Mouse (Mus musculus) macrophage (primary cell): ENCODE results near the gene Snrpb. TPM values are rescaled to one million over a fixed set of nuclear protein-coding genes. Genes with fewer than 3 reads are reported as not detected.
A peak's percentile ranks its signal among the peaks of the same experiment; 100 is the strongest.

Source experiments
- H3K27ac ChIP-seq: fragments of 350-480 bp; formaldehyde crosslinking; 2 replicates; pipeline ENCODE4 v1.9.0; 2021
- H3K36me3 ChIP-seq: fragments of 350-480 bp; formaldehyde crosslinking; 2 replicates; pipeline ENCODE4 v1.9.0; 2021; ENCODE audit errors: inconsistent target
- H3K4me3 ChIP-seq: fragments of 350-480 bp; formaldehyde crosslinking; 2 replicates; pipeline ENCODE4 v1.9.0; 2021; ENCODE audit errors: inconsistent target
- H3K79me2 ChIP-seq: fragments of 350-480 bp; formaldehyde crosslinking; 2 replicates; pipeline ENCODE4 v1.9.0; 2021; ENCODE audit errors: inconsistent target
- WGBS: methylation state at CpG from one replicate; pipeline ENCODE4 v1.1.7; 2026; ENCODE audit warnings: inconsistent platforms; ENCODE audit not compliant: missing documents; 5-methylcytosine and 5-hydroxymethylcytosine counted together
- polyA plus RNA-seq: library from polyadenylated mRNA; stranded (reverse); fragments of 250-400 nt; gene quantifications from 3 replicates; pipeline ENCODE4 v1.2.4, GENCODE M21; 2018; ENCODE audit warnings: inconsistent platforms

Gene Snrpb
- polyA plus RNA-seq, 1 experiment from 2014 or later: 53.8 TPM

GRCm38 (mm10) chr2:130162701-130163100, 16.5 kb downstream of the Snrpb start:
- Histone ChIP-seq H3K36me3 (no peaks in the 10 kb centered on the region), H3K79me2 (no peaks in the 10 kb centered on the region), H3K4me3 (no peak overlapping the region), H3K27ac (no peak overlapping the region)
- WGBS: 93% methylated on average over 5 of the region's 5 CpGs

GRCm38 (mm10) chr2:130158088-130158437, 21.1 kb downstream of the Snrpb start:
- no peaks in the 10 kb centered on the region for H3K79me2 ChIP-seq
- 60% methylated on average over 4 of the region's 4 CpGs for WGBS
- no peaks in the 10 kb centered on the region for H3K36me3 ChIP-seq
- H3K4me3 ChIP-seq: no peak overlapping the region
- H3K27ac ChIP-seq: no peak overlapping the region

DNA sequence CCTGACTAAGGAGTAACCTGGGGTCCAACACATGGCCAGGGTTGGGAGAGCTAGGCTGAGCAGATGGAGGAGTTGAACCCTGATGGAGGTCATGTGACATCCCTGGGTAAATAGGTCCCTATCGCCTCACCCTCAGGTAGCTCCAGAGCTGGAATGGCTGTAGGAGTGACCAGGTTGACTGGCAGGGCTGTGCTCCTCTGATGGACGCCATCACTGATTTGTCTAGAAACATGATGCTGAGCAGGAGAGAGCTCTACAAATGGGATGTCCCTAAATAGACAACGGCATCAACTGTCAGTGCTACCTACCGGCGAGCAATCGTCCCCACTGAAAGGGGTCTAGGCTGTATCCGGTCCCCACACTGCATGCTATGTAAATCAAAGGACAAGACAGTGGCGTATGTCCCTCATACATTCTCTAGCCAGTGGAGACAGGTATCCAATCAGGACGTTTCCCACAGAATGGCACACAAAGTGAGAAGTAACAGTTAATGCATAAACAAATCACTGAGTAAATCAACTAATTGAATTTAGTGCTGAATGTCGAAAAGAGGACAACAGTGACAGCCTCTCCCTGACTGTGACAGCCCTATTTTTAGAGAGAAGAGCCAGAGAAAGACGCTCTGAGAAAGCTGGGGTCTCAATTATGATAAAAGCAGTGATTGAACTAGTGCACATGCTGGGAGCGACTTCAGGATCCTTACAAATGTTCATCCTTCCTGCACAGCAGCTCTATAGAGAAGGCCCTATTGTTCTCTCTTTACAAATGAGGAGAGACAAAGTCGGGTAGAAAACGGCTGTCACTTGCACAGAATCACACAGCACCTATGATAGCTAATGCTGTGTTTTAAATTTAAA, 21.7 kb downstream of the Snrpb start:
- 89% methylated on average over 14 of the region's 14 CpGs for WGBS
- Histone ChIP-seq H3K79me2 (no peaks in the 10 kb centered on the region), H3K36me3 (no peaks in the 10 kb centered on the region), H3K27ac (no peak overlapping the region), H3K4me3 (no peak overlapping the region)

DNA sequence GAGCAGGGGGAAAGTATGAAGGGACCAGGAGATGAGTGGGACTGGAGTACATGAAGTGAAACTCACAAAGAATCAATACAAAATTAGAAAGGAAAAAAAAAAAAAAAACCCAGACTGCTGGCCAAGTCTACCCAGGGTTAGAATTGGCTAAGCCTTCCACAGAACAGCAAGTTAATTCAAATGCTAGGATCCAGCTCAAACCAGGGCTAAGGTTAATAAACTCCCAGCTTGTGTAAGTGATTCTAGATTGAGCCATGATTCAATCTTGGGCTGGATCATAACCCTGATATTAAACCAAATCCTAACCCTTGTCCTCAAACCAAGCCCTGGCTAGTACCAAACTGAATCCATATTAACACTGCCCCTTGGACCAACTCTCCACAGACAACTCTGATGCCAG, 23.4 kb downstream of the Snrpb start:
- Histone ChIP-seq H3K36me3 (no peaks in the 10 kb centered on the region), H3K4me3 (no peak overlapping the region), H3K79me2 (no peaks in the 10 kb centered on the region), H3K27ac (no peak overlapping the region)

- Histone ChIP-seq H3K36me3 (no peaks in the 10 kb centered on the region), H3K4me3 (no peak overlapping the region), H3K27ac (no peak overlapping the region), H3K79me2 (no peaks in the 10 kb centered on the region)
- WGBS: 96% methylated on average over 3 of the region's 3 CpGs
Observed at GRCm38 (mm10) chr2:130155171-130155570, 24.0 kb downstream of the Snrpb start.

DNA sequence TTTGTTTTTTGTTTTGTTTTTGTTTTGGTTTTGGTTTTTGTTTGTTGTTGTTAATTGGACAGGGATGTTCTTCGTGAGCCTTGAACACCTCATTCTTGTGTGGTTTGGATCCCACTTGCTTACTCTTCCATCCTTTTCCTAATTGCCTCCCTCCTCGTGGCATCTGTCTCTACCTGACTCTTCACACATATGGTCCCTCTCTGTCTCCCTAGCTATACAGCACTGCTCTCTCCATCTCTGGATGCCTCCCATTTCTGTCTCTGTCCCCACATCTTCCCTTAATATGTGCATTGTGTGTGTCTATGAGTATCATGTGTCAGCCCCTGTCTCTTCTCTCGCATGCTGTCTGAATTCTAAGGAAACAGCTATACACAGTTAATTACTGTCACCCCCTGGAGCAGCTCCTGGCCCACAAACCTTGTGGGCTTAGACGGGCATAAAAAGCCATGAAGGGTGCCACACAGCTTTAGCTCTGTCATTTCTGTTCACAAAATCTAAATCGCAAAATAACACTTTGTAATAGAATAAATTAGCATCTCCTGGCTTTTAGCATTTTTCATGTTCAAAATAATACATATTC, 33.0 kb downstream of the Snrpb start:
- 80% methylated on average over 5 of the region's 5 CpGs for WGBS
- Histone ChIP-seq H3K4me3 (no peak overlapping the region), H3K27ac (no peak overlapping the region), H3K79me2 (no peaks in the 10 kb centered on the region), H3K36me3 (no peaks in the 10 kb centered on the region)

DNA sequence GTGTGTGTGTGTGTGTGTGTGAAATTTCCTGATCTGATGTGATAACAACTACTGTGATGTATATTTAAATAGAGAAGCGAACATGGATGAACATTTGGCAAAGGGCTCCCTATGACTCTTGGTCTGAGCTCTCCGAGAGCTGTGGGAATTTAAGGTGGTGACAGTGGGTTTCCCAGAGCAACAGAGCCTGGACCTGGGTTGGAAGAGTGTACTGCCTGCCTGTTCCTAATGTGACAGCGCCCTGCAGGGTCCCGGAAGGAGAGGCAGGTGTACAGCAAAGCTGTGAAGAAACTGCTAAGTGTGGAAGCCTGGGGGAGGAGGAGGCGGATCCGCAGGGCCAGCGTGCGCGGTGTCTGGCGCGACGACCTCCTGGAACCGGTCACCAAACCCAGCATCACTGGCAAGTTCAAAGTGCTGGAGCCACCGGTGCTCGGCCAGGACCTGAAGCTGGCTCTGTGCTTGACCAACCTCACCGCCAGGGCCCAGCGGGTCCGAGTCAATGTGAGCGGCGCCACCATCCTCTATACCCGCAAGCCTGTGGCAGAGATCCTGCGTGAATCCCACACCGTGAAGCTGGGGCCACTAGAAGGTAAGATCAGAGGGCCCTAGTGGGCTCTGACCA, 34.4 kb downstream of the Snrpb start:
- Histone ChIP-seq H3K79me2 (no peaks in the 10 kb centered on the region), H3K36me3 (no peaks in the 10 kb centered on the region)
- WGBS: 92% methylated on average over 23 of the region's 23 CpGs

DNA sequence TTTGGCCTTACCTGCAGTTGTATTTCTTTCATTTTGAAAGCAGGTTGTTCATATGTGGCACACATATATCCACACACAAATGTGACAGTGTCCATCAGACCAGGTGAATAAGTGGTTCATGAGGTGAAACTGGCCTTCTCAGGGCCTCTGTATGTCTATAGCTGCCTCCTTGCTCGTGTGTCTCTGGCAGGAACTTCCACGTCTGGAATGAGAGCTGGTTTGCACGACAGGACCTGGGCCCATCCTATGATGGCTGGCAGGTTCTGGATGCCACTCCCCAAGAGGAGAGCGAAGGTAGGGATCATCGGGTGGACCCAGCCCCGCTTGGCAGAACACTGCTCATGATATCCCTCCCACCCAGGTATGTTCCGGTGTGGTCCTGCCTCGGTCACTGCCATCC, 36.2 kb downstream of the Snrpb start:
- Histone ChIP-seq H3K27ac (no peak overlapping the region), H3K79me2 (no peaks in the 10 kb centered on the region), H3K36me3 (no peaks in the 10 kb centered on the region), H3K4me3 (no peak overlapping the region)
- WGBS: 93% methylated on average over 7 of the region's 8 CpGs

More for the DNA sequence above, 34.4 kb downstream of the Snrpb start:
- Histone ChIP-seq H3K4me3 (no peak overlapping the region), H3K27ac (no peak overlapping the region)

- H3K36me3 ChIP-seq: no peaks in the 10 kb centered on the region
Observed at GRCm38 (mm10) chr2:130129687-130130086, 49.5 kb downstream of the Snrpb start.

DNA sequence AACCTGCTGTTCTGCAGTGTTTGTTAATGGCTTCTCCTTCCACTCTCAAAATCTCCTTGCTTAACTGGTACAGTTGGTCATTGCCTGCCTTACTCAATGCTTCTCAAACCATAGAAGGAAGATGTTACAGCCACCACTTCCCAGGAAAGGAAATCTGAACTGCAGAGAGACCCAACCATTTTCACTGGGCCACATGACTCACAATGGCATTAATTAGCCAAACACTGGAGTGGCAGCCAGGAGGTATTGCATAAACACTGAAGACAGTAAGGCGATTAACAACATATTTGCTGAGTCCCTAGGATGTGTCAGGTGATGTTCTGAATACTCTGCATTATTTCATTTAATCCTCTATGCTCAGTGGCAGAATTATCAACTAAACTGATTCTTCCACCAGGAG, 53.1 kb downstream of the Snrpb start:
- WGBS: 33% methylated on average over 1 of the region's 1 CpGs
- no peak overlapping the region for H3K27ac ChIP-seq
- H3K36me3 ChIP-seq: no peaks in the 10 kb centered on the region
- H3K4me3 ChIP-seq: no peak overlapping the region
- no peaks in the 10 kb centered on the region for H3K79me2 ChIP-seq

More at GRCm38 (mm10) chr2:130129687-130130086, 49.5 kb downstream of the Snrpb start:
- H3K27ac ChIP-seq: 0 out of 2 replicates have a peak overlapping the region, but pooled peaks have one; percentile 15
- 0% methylated on average over 1 of the region's 1 CpGs for WGBS
- H3K79me2 ChIP-seq: no peaks in the 10 kb centered on the region
- no peak overlapping the region for H3K4me3 ChIP-seq

- 88% methylated on average over 6 of the region's 6 CpGs for WGBS
- no peaks in the 10 kb centered on the region for H3K36me3 ChIP-seq
- H3K27ac ChIP-seq: no peak overlapping the region
- H3K4me3 ChIP-seq: no peak overlapping the region
- no peaks in the 10 kb centered on the region for H3K79me2 ChIP-seq
Observed at GRCm38 (mm10) chr2:130125279-130126059, 53.7 kb downstream of the Snrpb start.

Other genes with a start within 250 kb of the Snrpb start
- gene Tgm3, start 167.1 kb downstream of the Snrpb start, polyA plus RNA-seq: not detected in 3 replicates
- gene Tgm6, start 67.0 kb downstream of the Snrpb start, polyA plus RNA-seq: not detected in 3 replicates
- gene Tmc2, start 15.8 kb upstream of the Snrpb start, polyA plus RNA-seq: not detected in 3 replicates
- 38.9 to 156 TPM (median 72.2 TPM) in 3 replicates for gene Nop56, start 95.0 kb upstream of the Snrpb start, polyA plus RNA-seq
- 93.5 to 120 TPM (median 103 TPM) in 3 replicates for gene Idh3b, start 105.1 kb upstream of the Snrpb start, polyA plus RNA-seq
- gene Ebf4, start 115.8 kb upstream of the Snrpb start, polyA plus RNA-seq: not detected in 3 replicates
- 0.23 TPM in 1 of 3 replicates, not detected in the others for gene Cpxm1, start 218.2 kb upstream of the Snrpb start, polyA plus RNA-seq
- not detected in 3 replicates for gene Gm28372, start 225.8 kb upstream of the Snrpb start, polyA plus RNA-seq
- not detected in 3 replicates for gene 1700020A23Rik, start 225.9 kb upstream of the Snrpb start, polyA plus RNA-seq
- gene Tmem239, start 227.1 kb upstream of the Snrpb start, polyA plus RNA-seq: not detected in 3 replicates
- 40.1 to 54.6 TPM (median 47.9 TPM) in 3 replicates for gene Vps16, start 244.9 kb upstream of the Snrpb start, polyA plus RNA-seq
- 9.0 to 12.8 TPM (median 11.4 TPM) in 3 replicates for gene Pced1a, start 245.3 kb upstream of the Snrpb start, polyA plus RNA-seq